In genomic region chr2:42540172-42540571, GRCm38 (mm10) we compare ENCODE assay signal across 19 mouse cellular contexts.
DNase-seq lines count a peak whose midpoint lies in the region; ATAC-seq and TF ChIP-seq lines count a peak whose summit lies in the region.
"Had no signal": no experiment of that assay in that cellular context is flagged by ENCODE, and none has a peak within 500 bp of the region (broad histone marks: within the 10 kb centered on the region; RNA-seq: fewer than 3 reads in every experiment).

No protein-coding gene starts in this region.

- intact Hi-C loops in heart, postnatal 14 days (cut with DNase I), result no loop called here

- H3K4me1 ChIP-seq in intestine, embryonic 16.5 days (ENCODE audit: control insufficient read depth, insufficient read depth, low read length), result no peaks in the 10 kb centered on the region
- H3K4me1 ChIP-seq in stomach, postnatal 0 days (replicated peaks; ENCODE audit: control insufficient read depth, insufficient read depth), result no peaks in the 10 kb centered on the region
- no peaks in the 10 kb centered on the region for H3K4me1 ChIP-seq in liver, embryonic 12.5 days
- H3K4me1 ChIP-seq: embryonic facial prominence, embryonic 10.5 days; embryonic facial prominence, embryonic 12.5 days had no signal

- no peaks in the 10 kb centered on the region for H3K27me3 ChIP-seq in intestine, embryonic 16.5 days (replicated peaks; ENCODE audit: control insufficient read depth, insufficient read depth, low read length)
- no peaks in the 10 kb centered on the region for H3K27me3 ChIP-seq in stomach, postnatal 0 days (ENCODE audit: control insufficient read depth, insufficient read depth, low read length)
- no peaks in the 10 kb centered on the region for H3K27me3 ChIP-seq in liver, embryonic 12.5 days (replicated peaks)
- H3K27me3 ChIP-seq: embryonic facial prominence, embryonic 12.5 days; forebrain, embryonic 13.5 days; forebrain, embryonic 15.5 days had no signal

- no peak for TF ChIP-seq EP300 in stomach, postnatal 0 days (optimal IDR thresholded peaks at IDR 0.05)

- WGBS in intestine, embryonic 16.5 days, result 32% methylated on average over 1 of the region's 1 CpGs
- 28% methylated on average over 1 of the region's 1 CpGs for WGBS in stomach, postnatal 0 days
- WGBS in liver, embryonic 12.5 days (ENCODE audit: insufficient replicate concordance), result 41% methylated on average over 1 of the region's 1 CpGs

- H3K9ac ChIP-seq in intestine, embryonic 16.5 days (ENCODE audit: low read depth, low read length), result no peak overlapping the region
- no peak overlapping the region for H3K9ac ChIP-seq in stomach, postnatal 0 days (ENCODE audit: low read length)
- no peak overlapping the region for H3K9ac ChIP-seq in liver, embryonic 12.5 days
- H3K9ac ChIP-seq: embryonic facial prominence, embryonic 12.5 days; forebrain, embryonic 13.5 days; forebrain, embryonic 15.5 days; forebrain, postnatal 0 days had no signal

- no peak overlapping the region for H3K27ac ChIP-seq in intestine, embryonic 16.5 days (ENCODE audit: low read length)
- H3K27ac ChIP-seq in stomach, postnatal 0 days (replicated peaks), result no peak overlapping the region
- no peak overlapping the region for H3K27ac ChIP-seq in liver, embryonic 12.5 days
- H3K27ac ChIP-seq: embryonic facial prominence, embryonic 10.5 days; embryonic facial prominence, embryonic 12.5 days; forebrain, embryonic 13.5 days; forebrain, embryonic 15.5 days had no signal

- no peak overlapping the region for H3K4me2 ChIP-seq in intestine, embryonic 16.5 days (ENCODE audit: low read depth, low read length)
- H3K4me2 ChIP-seq in stomach, postnatal 0 days (replicated peaks; ENCODE audit: low read depth), result no peak overlapping the region
- H3K4me2 ChIP-seq in liver, embryonic 12.5 days, result no peak overlapping the region
- H3K4me2 ChIP-seq: embryonic facial prominence, embryonic 12.5 days; forebrain, embryonic 13.5 days; forebrain, embryonic 15.5 days had no signal

- H3K9me3 ChIP-seq in intestine, embryonic 16.5 days (ENCODE audit: control insufficient read depth, low read length), result no peaks in the 10 kb centered on the region
- H3K9me3 ChIP-seq in stomach, postnatal 0 days (ENCODE audit: control insufficient read depth, low read length), result no peaks in the 10 kb centered on the region
- H3K9me3 ChIP-seq in liver, embryonic 12.5 days (replicated peaks), result no peaks in the 10 kb centered on the region
- H3K9me3 ChIP-seq: embryonic facial prominence, embryonic 10.5 days; embryonic facial prominence, embryonic 12.5 days; forebrain, embryonic 13.5 days; forebrain, embryonic 15.5 days had no signal

- no peak for TF ChIP-seq CTCF in stomach, postnatal 0 days (IDR thresholded peaks at IDR 0.05; ENCODE audit: low read depth)

- no peaks in the 10 kb centered on the region for H3K36me3 ChIP-seq in intestine, embryonic 16.5 days (ENCODE audit: control insufficient read depth, insufficient read depth, low read length)
- H3K36me3 ChIP-seq in stomach, postnatal 0 days (ENCODE audit: control insufficient read depth, insufficient read depth, low read length), result no peaks in the 10 kb centered on the region
- no peaks in the 10 kb centered on the region for H3K36me3 ChIP-seq in liver, embryonic 12.5 days
- H3K36me3 ChIP-seq: embryonic facial prominence, embryonic 10.5 days; embryonic facial prominence, embryonic 12.5 days; forebrain, embryonic 15.5 days had no signal

- ATAC-seq in intestine, embryonic 16.5 days, result peak; percentile 58; the same call in 1 of the 2 replicates
- ATAC-seq in stomach, postnatal 0 days (ENCODE audit: low FRiP score, low TSS enrichment), result peak; percentile 40; the same call in 1 of the 2 replicates
- no peak for ATAC-seq in liver, embryonic 12.5 days
- ATAC-seq: forebrain, embryonic 13.5 days; forebrain, embryonic 15.5 days; forebrain, postnatal 0 days had no signal

- peak; percentile 21 for DNase-seq in heart, adult 11 months
- DNase-seq in heart, postnatal 14 days, result no peak
- DNase-seq in stomach, postnatal 0 days (ENCODE audit: low spot score), result no peak
- DNase-seq in adrenal gland, postnatal 10 days, result no peak
- DNase-seq: adrenal gland, adult 2 months; adrenal gland, postnatal 14 days; adrenal gland, postnatal 36 days; cerebellum, adult 11-12 months; cerebellum, adult 2 months; cerebellum, adult 9-10 months; cerebellum, postnatal 10 days; cerebellum, postnatal 25 days; forebrain, postnatal 0 days had no signal

- no peak overlapping the region for H3K4me3 ChIP-seq in intestine, embryonic 16.5 days (ENCODE audit: low read length)
- H3K4me3 ChIP-seq in stomach, postnatal 0 days (ENCODE audit: low read depth, low read length), result no peak overlapping the region
- H3K4me3 ChIP-seq in liver, embryonic 12.5 days, result no peak overlapping the region
- H3K4me3 ChIP-seq: embryonic facial prominence, embryonic 10.5 days; embryonic facial prominence, embryonic 12.5 days; forebrain, embryonic 13.5 days; forebrain, embryonic 15.5 days had no signal
